Mouse (Mus musculus): ENCODE measurements around the gene St3gal6.

The St3gal6 gene

GRCm38 (mm10) chr16:58520457-58520856 lies 3.6 kb downstream of the St3gal6 start:
- no peak for DNase-seq

- peak; percentile 52 to 84 for DNase-seq
Observed at GRCm38 (mm10) chr16:58519650-58520073, 4.4 kb downstream of the St3gal6 start.

DNA sequence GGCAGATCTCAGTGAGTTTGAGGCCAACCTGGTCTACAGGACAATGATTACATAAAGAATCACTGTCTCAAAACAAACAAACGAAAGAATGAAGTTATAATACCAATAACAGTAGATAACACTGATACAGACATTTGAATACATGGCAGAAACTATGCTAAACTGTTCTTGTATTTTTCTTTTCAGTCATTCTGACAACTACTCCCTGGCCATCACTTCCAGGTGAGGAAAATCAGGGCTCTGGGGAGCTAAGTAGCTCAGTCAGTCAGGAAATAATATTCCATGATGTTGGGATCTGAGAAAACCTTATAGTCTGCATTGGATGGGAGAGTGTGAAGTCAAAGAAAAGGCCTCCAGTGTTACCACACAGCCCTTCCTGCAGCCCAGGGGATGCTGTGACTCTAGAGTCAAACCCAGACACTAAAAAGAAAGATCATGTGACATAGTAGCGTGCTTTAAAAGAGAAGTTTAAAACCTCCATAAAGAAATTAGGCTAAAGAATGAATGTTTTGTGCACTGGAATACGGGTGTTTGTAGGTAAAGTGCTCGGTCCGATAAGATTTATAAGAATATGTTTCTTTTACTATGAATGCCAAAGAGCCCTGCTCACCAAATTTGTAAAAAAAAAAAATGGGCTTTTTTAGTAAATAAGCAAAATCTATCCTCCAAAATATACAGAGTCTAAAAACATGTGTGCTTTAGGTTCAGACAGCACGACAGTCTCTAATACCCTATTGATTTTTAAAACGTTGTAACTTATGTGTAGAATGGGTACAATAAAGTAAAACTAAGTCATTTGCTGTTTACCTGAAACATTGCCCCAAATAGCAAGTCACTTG lies 6.9 kb downstream of the St3gal6 start:
- DNase-seq, result no peak

DNA sequence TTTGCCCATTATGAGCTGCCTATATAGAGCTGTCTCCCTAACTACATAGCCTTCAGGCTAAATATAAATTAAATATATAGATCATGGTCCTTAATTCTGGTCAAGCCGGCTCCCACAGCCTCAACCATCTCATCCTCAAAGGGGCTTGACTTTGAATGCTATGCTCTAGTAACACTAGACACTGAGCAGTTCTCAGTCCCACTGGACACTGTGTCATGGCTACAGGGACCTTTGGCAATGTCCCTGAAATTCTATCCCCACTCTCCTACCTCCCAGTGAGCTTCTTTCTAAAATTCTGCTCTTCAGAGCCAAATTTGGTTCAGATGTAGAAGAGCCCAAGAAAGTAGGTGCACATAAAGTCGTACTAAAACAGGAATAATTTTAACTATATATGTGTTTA lies 7.9 kb downstream of the St3gal6 start:
- no peak for DNase-seq

DNA sequence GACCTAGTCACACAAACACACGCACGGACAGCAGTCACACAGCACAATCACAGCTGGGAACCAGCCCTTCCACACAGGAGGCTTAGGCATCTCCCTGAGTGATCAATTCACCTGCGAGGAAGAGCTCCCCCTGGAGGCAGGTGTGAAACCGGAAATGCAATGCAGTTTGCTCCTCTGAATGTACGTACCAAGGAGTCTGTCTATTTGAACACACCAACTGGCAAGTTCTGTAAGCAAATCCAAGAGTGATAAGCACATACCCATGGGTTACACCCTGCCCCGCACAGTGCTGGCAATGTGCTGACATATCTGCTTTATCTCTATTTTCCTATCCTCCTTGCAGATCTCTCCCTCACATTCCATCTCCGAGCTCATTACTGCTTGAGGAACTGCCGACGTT lies 9.5 kb downstream of the St3gal6 start:
- peak; percentile 61 to 65 for DNase-seq

- peak in 1 of 2 experiments; percentile 64 for DNase-seq
Observed at GRCm38 (mm10) chr16:58513755-58514154, 10.3 kb downstream of the St3gal6 start.

GRCm38 (mm10) chr16:58512887-58513286 lies 11.2 kb downstream of the St3gal6 start:
- DNase-seq, result peak; percentile 68 to 77

DNA sequence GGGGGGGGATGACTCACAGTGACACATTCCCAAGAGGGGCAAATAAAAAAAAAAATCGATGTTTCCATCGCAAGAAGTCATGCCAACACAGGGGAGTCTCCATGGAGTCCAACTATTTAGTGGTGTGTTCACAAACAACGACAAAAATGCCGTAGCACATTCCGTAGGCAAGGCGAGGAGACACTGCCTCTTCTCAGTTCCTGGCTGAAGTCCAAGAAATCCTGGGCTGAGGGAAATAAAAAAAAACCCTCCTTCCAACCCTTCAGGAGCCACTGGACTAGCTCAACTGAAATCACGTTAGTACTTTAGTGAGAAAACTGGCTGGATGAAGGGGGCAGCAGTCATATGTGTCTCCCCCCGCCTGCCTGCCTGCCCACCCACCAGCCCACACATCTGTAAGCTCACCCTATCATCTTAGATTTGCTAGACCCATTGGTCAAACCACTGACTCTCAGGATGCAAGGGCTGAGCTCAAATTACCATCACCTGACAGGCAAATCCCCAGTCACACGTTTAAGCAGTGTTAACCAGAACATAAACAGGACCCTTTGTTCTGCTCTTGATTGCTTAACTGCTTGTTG lies 11.8 kb downstream of the St3gal6 start:
- peak; percentile 55 to 69 for DNase-seq

DNA sequence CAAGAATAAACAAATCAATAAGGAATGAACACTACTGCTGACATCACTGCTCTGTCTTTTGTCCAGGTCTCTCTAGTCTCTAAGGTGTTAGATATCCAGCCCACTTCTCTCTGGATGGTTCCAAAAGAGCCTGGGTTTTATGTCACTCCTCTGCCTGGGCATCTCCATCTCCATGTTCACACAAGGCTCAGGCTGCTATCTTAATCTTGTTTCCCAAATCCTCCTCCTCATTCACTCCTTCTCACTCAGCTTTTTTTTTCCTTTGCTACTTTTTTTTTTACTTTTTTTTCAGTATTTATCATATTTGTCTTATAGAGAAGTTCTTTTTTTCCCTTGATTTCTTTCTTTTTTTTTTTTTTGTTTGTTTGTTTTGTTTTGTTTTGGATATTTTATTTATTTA lies 19.1 kb downstream of the St3gal6 start:
- DNase-seq, result no peak

- no peak for DNase-seq
Observed at GRCm38 (mm10) chr16:58502566-58502965, 21.5 kb downstream of the St3gal6 start.

DNA sequence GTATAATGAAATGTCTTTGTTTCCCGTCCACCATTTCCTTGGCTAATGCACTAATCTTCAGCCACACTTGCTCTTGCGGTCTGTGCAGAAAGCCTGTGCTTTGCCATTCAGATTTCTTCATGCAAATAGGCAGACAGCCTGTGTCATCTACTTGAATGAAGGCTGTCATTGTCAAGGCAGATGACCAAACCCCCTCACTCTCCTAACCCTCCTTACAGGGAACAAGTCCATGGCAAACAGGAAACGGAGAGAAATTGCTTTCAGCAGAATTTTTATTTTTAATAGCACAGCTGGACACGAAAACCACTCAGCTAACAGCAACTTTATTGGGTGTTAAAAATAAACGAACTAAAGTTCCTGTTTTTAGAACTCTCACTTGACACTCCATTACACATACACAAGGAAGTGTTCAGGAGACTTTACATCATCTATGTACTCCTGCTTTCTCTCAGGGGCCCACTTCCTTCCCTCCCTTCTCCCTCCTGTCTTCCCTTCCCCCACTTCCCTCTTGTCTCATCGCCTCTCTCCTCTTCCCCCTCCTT lies 22.2 kb downstream of the St3gal6 start:
- no peak for DNase-seq

DNA sequence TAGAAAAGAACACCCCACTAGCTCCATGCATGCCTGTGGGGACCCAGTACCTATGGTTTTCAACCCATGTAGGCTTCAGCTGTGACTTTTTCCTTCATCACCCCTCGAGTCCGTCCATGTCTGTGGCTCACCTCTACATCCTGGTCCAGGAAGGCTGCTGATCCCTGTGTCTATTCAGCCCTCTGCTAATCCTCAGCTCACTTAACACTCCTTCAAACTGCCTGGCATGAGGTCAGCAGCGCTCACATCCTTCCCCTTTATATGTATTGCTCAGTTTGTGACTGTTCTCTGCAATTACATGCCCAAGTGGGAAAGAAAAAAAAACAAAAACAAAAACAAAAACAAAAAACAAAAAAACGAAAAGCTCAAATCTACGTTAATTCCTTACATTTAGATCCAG lies 24.4 kb downstream of the St3gal6 start:
- no peak for DNase-seq

- no peak for DNase-seq
Observed at GRCm38 (mm10) chr16:58499172-58499584, 24.9 kb downstream of the St3gal6 start.

GRCm38 (mm10) chr16:58497886-58498713 lies 25.9 kb downstream of the St3gal6 start:
- no peak for DNase-seq

- no peak for DNase-seq
Observed at GRCm38 (mm10) chr16:58496791-58497190, 27.3 kb downstream of the St3gal6 start.

GRCm38 (mm10) chr16:58487861-58488260 lies 36.2 kb downstream of the St3gal6 start:
- DNase-seq, result no peak

GRCm38 (mm10) chr16:58482296-58482695 lies 41.7 kb downstream of the St3gal6 start:
- DNase-seq, result peak; percentile 35 to 64

DNA sequence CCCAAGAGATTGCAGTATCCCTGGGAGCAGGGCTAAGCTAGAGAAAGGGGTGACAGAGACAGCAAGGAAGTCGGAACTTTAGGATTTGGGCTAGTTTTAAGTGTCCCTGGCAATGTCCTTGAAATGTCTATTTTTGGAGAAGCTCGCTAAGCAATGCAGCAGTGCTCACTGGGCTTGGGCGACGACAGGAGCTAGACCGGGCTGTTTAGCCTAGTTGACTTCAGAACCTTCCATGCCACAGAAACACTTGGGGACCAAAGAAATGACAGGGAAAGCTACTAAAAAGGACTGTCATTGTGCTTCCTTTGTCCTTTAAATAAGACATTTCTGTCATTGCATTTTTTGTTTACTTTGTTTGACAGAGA lies 42.2 kb downstream of the St3gal6 start:
- peak in 1 of 2 experiments; percentile 52 for DNase-seq

DNA sequence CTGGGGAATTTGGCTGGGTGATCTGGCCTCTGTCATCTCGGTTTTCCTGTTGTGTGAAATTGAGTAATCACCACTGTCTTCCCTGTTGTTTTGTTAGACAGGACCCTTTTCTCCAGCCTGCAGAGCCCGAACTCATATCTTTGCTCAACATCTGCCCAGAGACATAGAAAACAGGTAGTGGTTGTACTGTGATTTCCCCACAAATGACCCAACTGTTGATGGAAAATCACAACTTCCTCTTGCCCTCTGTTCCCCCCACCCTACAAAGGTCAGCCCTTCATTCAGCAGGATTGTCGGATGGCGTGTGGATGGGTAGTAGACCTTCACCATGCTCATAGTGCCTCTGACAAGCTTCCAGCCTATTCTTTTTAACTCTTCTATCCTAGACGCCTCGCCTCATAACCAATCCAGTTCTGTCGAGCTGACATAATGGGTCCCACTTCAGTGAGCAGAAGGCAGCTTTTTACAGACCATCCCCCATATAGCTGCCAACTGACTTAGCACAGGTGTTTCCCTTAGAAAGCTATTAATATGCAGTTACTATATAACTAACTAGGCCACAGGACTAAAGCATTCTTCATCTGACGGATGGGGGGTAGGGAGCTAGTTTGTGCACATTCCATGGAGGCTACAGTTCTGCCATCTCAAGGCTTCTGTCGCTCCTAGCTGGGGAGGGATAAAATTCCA lies 42.7 kb downstream of the St3gal6 start:
- DNase-seq, result peak; percentile 59 to 74

GRCm38 (mm10) chr16:58479898-58480448 lies 44.1 kb downstream of the St3gal6 start:
- no peak for DNase-seq

DNA sequence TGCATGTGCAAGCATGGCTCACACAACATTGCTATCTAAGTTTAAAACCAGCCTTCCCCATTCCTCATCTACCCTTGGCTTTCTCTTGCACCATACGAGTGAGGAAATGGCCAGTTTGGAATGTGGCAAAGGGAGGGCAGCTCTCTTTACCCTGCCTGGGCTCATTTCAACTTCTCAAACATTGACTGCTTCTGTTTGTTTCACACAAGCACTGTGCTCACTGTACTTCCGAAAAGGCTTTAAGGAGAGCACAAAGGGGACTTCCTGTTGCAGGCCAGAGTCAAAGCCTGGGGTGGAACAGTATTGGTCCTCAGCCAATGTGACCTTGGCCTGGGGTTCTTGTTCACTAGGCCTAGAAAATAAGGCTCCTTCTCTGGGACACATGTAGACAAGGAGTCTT lies 47.7 kb downstream of the St3gal6 start:
- DNase-seq, result peak; percentile 63 to 82

- DNase-seq, result no peak
Observed at GRCm38 (mm10) chr16:58475544-58476154, 48.4 kb downstream of the St3gal6 start.
